Mouse (Mus musculus) ES-Bruce4 (cell line): Measurements from ENCODE around the gene Tshz2.

Experiments
- CTCF ChIP-seq: IDR thresholded peaks from one replicate; pipeline ENCODE4 v1.8.1; 2011; ENCODE audit warnings: low read depth, low read length
- EP300 ChIP-seq: IDR thresholded peaks from 2 replicates; pipeline ENCODE4 v1.6.1; 2011; ENCODE audit warnings: low read depth, low read length; ENCODE audit not compliant: insufficient read depth
- POLR2A ChIP-seq: IDR thresholded peaks from one replicate; pipeline ENCODE4 v1.8.1; 2011; ENCODE audit warnings: low read length; ENCODE audit not compliant: insufficient read depth

GRCm38 (mm10) chr2:170091563-170092443, 459.0 kb downstream of the Tshz2 start:
- TF ChIP-seq CTCF (no peak), POLR2A (no peak), EP300 (no peak)
